Mouse (Mus musculus): Measurements from ENCODE around the gene Creg1.

GRCm38 (mm10) chr1:165751838-165752237, 11.7 kb upstream of the Creg1 start:
- TF ChIP-seq CHD2 (IDR thresholded peaks at IDR 0.05; ENCODE audit: low read depth, low read length) (no peak), ZC3H11A (IDR thresholded peaks at IDR 0.05; ENCODE audit: borderline replicate concordance, low read depth, low read length) (no peak)

Measured in ES-E14 (cell line).